Mouse (Mus musculus): ENCODE measurements at regions not wholly inside any gene's neighbourhood (a gene's known extent, or its start where the extent isn't known, plus 50 kb on each side); places are given as distances from the start of the nearest gene placed in this dataset.

- H3K27ac ChIP-seq = no peak overlapping the region
- no peak for ATAC-seq (ENCODE audit: low FRiP score)
Measured at GRCm38 (mm10) chr16:78144146-78144545, 157.1 kb upstream of the Cxadr start.

DNA sequence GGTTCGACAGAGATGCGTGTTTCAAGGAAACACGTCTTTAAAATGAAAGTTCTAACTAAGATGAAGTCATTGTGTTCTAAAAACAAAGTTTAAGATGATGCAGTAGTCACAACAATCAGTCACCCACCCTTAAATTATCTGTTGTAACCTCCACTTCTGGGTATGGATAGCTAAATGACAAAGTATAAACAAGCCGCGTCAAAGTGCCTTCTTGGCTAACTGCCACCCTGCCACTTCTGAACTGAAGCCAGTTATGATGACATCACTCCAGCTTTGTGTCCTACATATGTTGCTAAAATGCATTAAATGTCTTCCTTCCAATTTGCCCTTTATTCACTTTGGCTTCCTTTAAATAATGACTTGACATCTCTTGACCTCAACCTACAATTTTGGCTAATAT, 165.8 kb upstream of the Cxadr start:
- Histone ChIP-seq H3K27me3 (no peaks in the 10 kb centered on the region), H3K36me3 (no peaks in the 10 kb centered on the region), H3K9ac (no peak overlapping the region), H3K4me1 (replicated peaks) (no peaks in the 10 kb centered on the region), H3K4me3 (no peak overlapping the region), H3K4me2 (no peak overlapping the region), H3K27ac (no peak overlapping the region), H3K9me3 (no peaks in the 10 kb centered on the region)
- ATAC-seq (ENCODE audit: low FRiP score) = no peak
- WGBS = 92% methylated on average over 5 of the region's 5 CpGs

More at GRCm38 (mm10) chr16:78144146-78144545, 157.1 kb upstream of the Cxadr start:
- Histone ChIP-seq H3K9ac (no peak overlapping the region), H3K4me1 (replicated peaks) (no peaks in the 10 kb centered on the region), H3K4me3 (no peak overlapping the region), H3K36me3 (no peaks in the 10 kb centered on the region), H3K27me3 (no peaks in the 10 kb centered on the region), H3K4me2 (no peak overlapping the region), H3K9me3 (no peaks in the 10 kb centered on the region)
- 84% methylated on average over 1 of the region's 1 CpGs for WGBS

- 91% methylated on average over 7 of the region's 7 CpGs for WGBS
Measured at GRCm38 (mm10) chr16:78134531-78134930, 166.8 kb upstream of the Cxadr start.

GRCm38 (mm10) chr16:78121668-78122067, 179.6 kb upstream of the Cxadr start:
- Histone ChIP-seq H3K9ac (no peak overlapping the region), H3K4me2 (no peak overlapping the region), H3K4me1 (replicated peaks) (no peaks in the 10 kb centered on the region), H3K36me3 (no peaks in the 10 kb centered on the region), H3K9me3 (no peaks in the 10 kb centered on the region), H3K27me3 (no peaks in the 10 kb centered on the region), H3K4me3 (no peak overlapping the region), H3K27ac (no peak overlapping the region)
- no peak for ATAC-seq (ENCODE audit: low FRiP score)
- 68% methylated on average over 1 of the region's 1 CpGs for WGBS

More at GRCm38 (mm10) chr16:78134531-78134930, 166.8 kb upstream of the Cxadr start:
- H3K4me3 ChIP-seq = no peak overlapping the region
- no peak overlapping the region for H3K9ac ChIP-seq
- H3K4me1 ChIP-seq (replicated peaks) = no peaks in the 10 kb centered on the region
- H3K27ac ChIP-seq = no peak overlapping the region
- no peaks in the 10 kb centered on the region for H3K36me3 ChIP-seq
- H3K4me2 ChIP-seq = no peak overlapping the region
- H3K27me3 ChIP-seq = no peaks in the 10 kb centered on the region
- ATAC-seq (ENCODE audit: low FRiP score) = no peak
- H3K9me3 ChIP-seq = no peaks in the 10 kb centered on the region

GRCm38 (mm10) chr16:78120346-78120899, 180.9 kb upstream of the Cxadr start:
- no peaks in the 10 kb centered on the region for H3K4me1 ChIP-seq (replicated peaks)
- no peak for ATAC-seq (ENCODE audit: low FRiP score)
- H3K27ac ChIP-seq = no peak overlapping the region
- WGBS = 88% methylated on average over 2 of the region's 2 CpGs
- H3K4me3 ChIP-seq = no peak overlapping the region
- no peaks in the 10 kb centered on the region for H3K9me3 ChIP-seq
- H3K4me2 ChIP-seq = no peak overlapping the region
- no peaks in the 10 kb centered on the region for H3K27me3 ChIP-seq
- no peak overlapping the region for H3K9ac ChIP-seq
- H3K36me3 ChIP-seq = no peaks in the 10 kb centered on the region

GRCm38 (mm10) chr16:78104246-78104645, 197.0 kb upstream of the Cxadr start:
- no peak for ATAC-seq (ENCODE audit: low FRiP score)

DNA sequence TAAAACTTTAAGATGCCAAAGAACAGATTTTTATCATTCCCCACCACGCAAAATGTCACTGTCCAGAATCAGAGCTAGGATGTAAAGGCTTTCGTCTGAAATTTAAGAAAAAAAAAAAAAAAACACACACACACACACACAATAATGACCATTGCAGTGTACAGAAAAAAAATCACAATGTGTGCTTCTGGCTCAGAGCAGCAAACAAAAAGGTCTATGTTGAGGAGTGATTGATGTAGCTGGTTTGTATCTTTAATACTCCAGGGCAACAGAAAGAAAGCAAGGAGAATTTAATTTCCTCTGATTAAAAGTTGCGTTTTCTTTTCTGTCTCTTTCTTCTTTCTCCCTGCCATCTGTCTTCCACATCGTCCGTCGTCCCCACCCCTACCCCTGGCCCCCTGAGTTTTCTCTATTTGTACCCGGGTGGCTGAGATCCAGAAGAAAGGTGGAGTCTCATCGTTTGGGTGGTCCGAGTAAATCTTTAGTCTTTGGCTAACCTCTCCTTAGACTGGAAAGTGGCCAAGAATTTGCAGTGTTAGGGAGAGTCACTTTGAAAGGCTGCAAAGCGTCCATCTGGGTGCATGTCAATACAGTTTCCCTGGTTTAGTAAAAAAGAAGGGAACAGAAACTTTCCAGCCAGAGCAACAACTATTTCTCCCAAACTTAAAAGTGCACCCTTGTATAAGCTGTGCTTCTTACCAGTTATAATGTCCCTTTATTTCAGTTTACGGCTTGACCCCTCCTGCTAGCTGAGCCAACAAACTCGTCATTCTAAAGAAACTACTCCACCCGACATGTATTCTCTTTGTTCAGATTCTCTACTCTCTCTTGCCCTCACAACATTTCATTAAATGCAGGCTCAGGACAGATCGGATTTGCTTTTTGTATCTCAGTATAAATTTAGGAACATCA, 199.6 kb upstream of the Cxadr start:
- Histone ChIP-seq H3K36me3 (no peaks in the 10 kb centered on the region), H3K4me3 (no peak overlapping the region), H3K4me1 (replicated peaks) (peaks cover 12% of the 10 kb centered on the region), H3K9ac (no peak overlapping the region), H3K9me3 (no peaks in the 10 kb centered on the region), H3K27ac (peak overlapping the region; percentile 64; the same call in 1 of the 2 replicates), H3K4me2 (peak overlapping the region; percentile 33), H3K27me3 (no peaks in the 10 kb centered on the region)
- ATAC-seq (ENCODE audit: low FRiP score) = peak; percentile 78
- WGBS = 16% methylated on average over 14 of the region's 14 CpGs

More at GRCm38 (mm10) chr16:78104246-78104645, 197.0 kb upstream of the Cxadr start:
- Histone ChIP-seq H3K4me3 (no peak overlapping the region), H3K9me3 (no peaks in the 10 kb centered on the region), H3K4me1 (replicated peaks) (peaks cover 12% of the 10 kb centered on the region), H3K36me3 (no peaks in the 10 kb centered on the region), H3K27ac (no peak overlapping the region), H3K9ac (no peak overlapping the region), H3K4me2 (no peak overlapping the region), H3K27me3 (no peaks in the 10 kb centered on the region)

GRCm38 (mm10) chr16:78099842-78100241, 201.4 kb upstream of the Cxadr start:
- Histone ChIP-seq H3K27ac (no peak overlapping the region), H3K4me3 (no peak overlapping the region), H3K9me3 (no peaks in the 10 kb centered on the region), H3K27me3 (no peaks in the 10 kb centered on the region), H3K4me1 (replicated peaks) (peaks cover 12% of the 10 kb centered on the region), H3K36me3 (no peaks in the 10 kb centered on the region), H3K9ac (no peak overlapping the region), H3K4me2 (no peak overlapping the region)
- no peak for ATAC-seq (ENCODE audit: low FRiP score)
- WGBS = 88% methylated on average over 2 of the region's 2 CpGs

- WGBS = 71% methylated on average over 6 of the region's 6 CpGs
- peaks cover 12% of the 10 kb centered on the region for H3K4me1 ChIP-seq (replicated peaks)
- H3K36me3 ChIP-seq = no peaks in the 10 kb centered on the region
- H3K9me3 ChIP-seq = no peaks in the 10 kb centered on the region
- no peak for ATAC-seq (ENCODE audit: low FRiP score)
- H3K4me2 ChIP-seq = no peak overlapping the region
- no peak overlapping the region for H3K27ac ChIP-seq
- no peaks in the 10 kb centered on the region for H3K27me3 ChIP-seq
- H3K9ac ChIP-seq = no peak overlapping the region
- H3K4me3 ChIP-seq = no peak overlapping the region
Measured at GRCm38 (mm10) chr16:78099114-78099513, 202.2 kb upstream of the Cxadr start.

- Histone ChIP-seq H3K4me2 (no peak overlapping the region), H3K36me3 (no peaks in the 10 kb centered on the region), H3K9me3 (no peaks in the 10 kb centered on the region), H3K4me3 (no peak overlapping the region), H3K9ac (no peak overlapping the region), H3K4me1 (replicated peaks) (peaks cover 12% of the 10 kb centered on the region), H3K27me3 (no peaks in the 10 kb centered on the region), H3K27ac (no peak overlapping the region)
- no peak for ATAC-seq (ENCODE audit: low FRiP score)
- WGBS = 64% methylated on average over 6 of the region's 6 CpGs
Measured at GRCm38 (mm10) chr16:78098555-78098954, 202.7 kb upstream of the Cxadr start.

GRCm38 (mm10) chr16:78096571-78096970, 204.7 kb upstream of the Cxadr start:
- H3K9me3 ChIP-seq = no peaks in the 10 kb centered on the region
- no peak overlapping the region for H3K4me3 ChIP-seq
- H3K27ac ChIP-seq = no peak overlapping the region
- no peaks in the 10 kb centered on the region for H3K27me3 ChIP-seq
- no peak overlapping the region for H3K9ac ChIP-seq
- H3K36me3 ChIP-seq = no peaks in the 10 kb centered on the region
- ATAC-seq (ENCODE audit: low FRiP score) = no peak
- H3K4me1 ChIP-seq (replicated peaks) = peaks cover 7% of the 10 kb centered on the region
- WGBS = 46% methylated on average over 1 of the region's 1 CpGs
- H3K4me2 ChIP-seq = no peak overlapping the region

DNA sequence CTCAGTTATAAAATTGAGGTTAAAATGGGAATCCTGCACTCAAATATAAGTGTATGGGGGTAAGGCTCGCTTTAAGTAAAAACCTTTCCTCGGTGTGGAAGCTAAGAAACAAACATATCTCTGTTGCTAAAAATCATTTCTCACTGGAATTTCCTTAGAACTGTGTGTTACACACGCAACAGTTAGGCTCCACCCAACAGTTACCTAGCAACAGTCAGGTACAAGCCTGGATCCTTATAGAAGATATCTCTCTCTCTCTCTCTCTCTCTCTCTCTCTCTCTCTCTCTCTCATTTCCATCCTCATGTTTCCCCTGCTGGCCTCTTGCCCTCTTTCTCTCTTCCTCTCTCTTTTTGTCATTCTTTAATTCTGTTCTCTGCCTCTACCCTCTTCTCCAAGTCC, 211.1 kb upstream of the Cxadr start:
- Histone ChIP-seq H3K9me3 (no peaks in the 10 kb centered on the region), H3K9ac (no peak overlapping the region), H3K27ac (no peak overlapping the region), H3K4me3 (no peak overlapping the region), H3K36me3 (no peaks in the 10 kb centered on the region), H3K27me3 (no peaks in the 10 kb centered on the region), H3K4me1 (replicated peaks) (no peaks in the 10 kb centered on the region; the same call in 1 of the 2 replicates), H3K4me2 (no peak overlapping the region)
- WGBS = 76% methylated on average over 3 of the region's 3 CpGs
- ATAC-seq (ENCODE audit: low FRiP score) = no peak
